Mouse (Mus musculus): ENCODE results near the gene Olfr1289.

Olfr1289 gene

GRCm38 (mm10) chr2:111480519-111480918 is at the start of gene Olfr1289:
Olfr1289 (plus strand) TSS chr2:111480819.
- DNase-seq = no peak

- no peak for DNase-seq
Observed at GRCm38 (mm10) chr2:111448842-111449241, 31.8 kb upstream of the Olfr1289 start, which contains the start of gene Olfr1287. Olfr1287 (plus strand) TSS chr2:111449142.

- no peak for DNase-seq
Observed at GRCm38 (mm10) chr2:111473801-111474200, 6.8 kb upstream of the Olfr1289 start, which contains the start of gene Olfr1288. Olfr1288 (plus strand) TSS chr2:111474101.

GRCm38 (mm10) chr2:111493729-111494128 is 13.1 kb downstream of the Olfr1289 start, which contains the start of gene Olfr1290:
Olfr1290 (minus strand) TSS chr2:111493829.
- no peak for DNase-seq

GRCm38 (mm10) chr2:111496880-111497279 is 16.3 kb downstream of the Olfr1289 start, which contains the start of gene Olfr1291-ps1:
Olfr1291-ps1 (plus strand) TSS chr2:111497180.
- DNase-seq = no peak

GRCm38 (mm10) chr2:111517451-111517850 is 36.8 kb downstream of the Olfr1289 start:
- DNase-seq = no peak

GRCm38 (mm10) chr2:111524903-111525302 is 44.3 kb downstream of the Olfr1289 start, which contains the start of gene Olfr1293-ps:
Olfr1293-ps (plus strand) TSS chr2:111525203.
- no peak for DNase-seq

Measured in kidney, postnatal 4 days (tissue).